47 mouse cellular contexts compared by ENCODE assay signal in the genomic region with DNA sequence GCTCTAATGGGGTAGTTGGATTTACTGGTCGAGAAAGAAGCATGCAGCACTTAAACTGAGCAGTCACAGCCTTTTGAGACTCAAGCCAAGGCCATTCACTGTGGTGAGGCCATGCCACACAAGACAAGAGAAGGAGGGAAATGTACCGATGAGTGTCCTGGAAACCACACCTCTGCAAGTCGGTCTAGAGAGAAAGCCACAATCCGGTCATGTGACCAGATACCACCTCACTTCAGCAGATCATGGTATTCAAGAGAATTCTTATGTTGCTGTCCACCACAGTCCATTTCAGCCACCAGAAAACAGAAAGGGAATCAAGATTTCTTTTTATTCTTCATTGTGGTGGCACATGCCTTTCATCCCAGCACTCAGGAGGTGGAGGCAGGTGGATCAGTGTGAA. TPM values are rescaled to one million over a fixed set of nuclear protein-coding genes. Genes with fewer than 3 reads are reported as not detected.
"Had no signal": no experiment of that assay in that cellular context is flagged by ENCODE, and none has a peak within 500 bp of the region (broad histone marks: within the 10 kb centered on the region; RNA-seq: fewer than 3 reads in every experiment).

No protein-coding gene starts in this region.

- H3K4me2 ChIP-seq: heart, embryonic 15.5 days; hindbrain, embryonic 12.5 days; hindbrain, embryonic 13.5 days; hindbrain, embryonic 14.5 days; hindbrain, embryonic 15.5 days; intestine, embryonic 15.5 days; kidney, embryonic 15.5 days had no signal

- DNase-seq: heart, postnatal 10 days; heart, postnatal 14 days; heart, postnatal 36 days; heart, postnatal 4 days; kidney, adult 11 months; kidney, adult 18-20 months; kidney, adult 2 months; kidney, adult 8-10 months; kidney, adult 9 months; kidney, postnatal 10 days; kidney, postnatal 14 days; kidney, postnatal 25 days; kidney, postnatal 36 days; kidney, postnatal 4 days; layer of hippocampus, adult 9-11 months; layer of hippocampus, postnatal 36 days had no signal

- H3K27me3 ChIP-seq: heart, embryonic 15.5 days; hindbrain, embryonic 12.5 days; hindbrain, embryonic 13.5 days; hindbrain, embryonic 15.5 days; intestine, embryonic 15.5 days; kidney, embryonic 15.5 days had no signal

- H3K36me3 ChIP-seq: heart, embryonic 15.5 days; hindbrain, embryonic 10.5 days; hindbrain, embryonic 12.5 days; hindbrain, embryonic 13.5 days; hindbrain, embryonic 15.5 days; intestine, embryonic 15.5 days; kidney, embryonic 15.5 days had no signal

- H3K9me3 ChIP-seq: heart, embryonic 15.5 days; hindbrain, embryonic 10.5 days; hindbrain, embryonic 12.5 days; hindbrain, embryonic 13.5 days; hindbrain, embryonic 15.5 days; intestine, embryonic 15.5 days; kidney, embryonic 15.5 days had no signal

- ATAC-seq: hindbrain, embryonic 16.5 days; hindbrain, postnatal 0 days; inflammation-experienced regulatory T-cells, adult 6 months; intestine, embryonic 15.5 days; intestine, embryonic 16.5 days; intestine, postnatal 0 days had no signal

- H3K9ac ChIP-seq: heart, embryonic 15.5 days; hindbrain, embryonic 12.5 days; hindbrain, embryonic 13.5 days; hindbrain, embryonic 14.5 days; hindbrain, embryonic 15.5 days; intestine, embryonic 15.5 days; kidney, embryonic 15.5 days had no signal

- H3K4me1 ChIP-seq: hindbrain, embryonic 12.5 days; hindbrain, embryonic 15.5 days had no signal

- H3K4me3 ChIP-seq: heart, embryonic 15.5 days; hindbrain, embryonic 10.5 days; hindbrain, embryonic 12.5 days; hindbrain, embryonic 13.5 days; hindbrain, embryonic 15.5 days; intestine, embryonic 15.5 days; kidney, embryonic 15.5 days; layer of hippocampus, adult 2 months; left cerebral cortex, adult 2 months had no signal

- H3K27ac ChIP-seq: heart, embryonic 15.5 days; hindbrain, embryonic 10.5 days; hindbrain, embryonic 12.5 days; hindbrain, embryonic 13.5 days; hindbrain, embryonic 14.5 days; hindbrain, embryonic 15.5 days; hindbrain, postnatal 0 days; intestine, embryonic 15.5 days; kidney, embryonic 15.5 days; kidney, postnatal 0 days; layer of hippocampus, adult 2 months; left cerebral cortex, adult 2 months had no signal

RNA-seq across cellular contexts. Expression of a gene that starts 4.4 kb away (rescaled TPM):
- total RNA-seq: layer of hippocampus, adult 18-20 months; layer of hippocampus, adult 2 months; layer of hippocampus, adult 8-10 months; layer of hippocampus, postnatal 10 days; layer of hippocampus, postnatal 14 days; layer of hippocampus, postnatal 25 days; layer of hippocampus, postnatal 36 days; left cerebral cortex, adult 18-20 months; left cerebral cortex, adult 8-10 months had no signal
- polyA plus RNA-seq: inflammation-experienced regulatory T-cells, adult 6 months had no signal

RNA-seq across cellular contexts. Expression of a gene that starts 15.6 kb away (rescaled TPM):
- total RNA-seq: heart, postnatal 10 days; heart, postnatal 4 days; layer of hippocampus, adult 8-10 months; layer of hippocampus, postnatal 25 days; left cerebral cortex, postnatal 10 days had no signal
- polyA plus RNA-seq: heart, embryonic 14.5 days; heart, embryonic 16.5 days; heart, postnatal 0 days; hindbrain, embryonic 12.5 days; hindbrain, embryonic 13.5 days; hindbrain, embryonic 14.5 days; hindbrain, embryonic 16.5 days; hindbrain, postnatal 0 days; inflammation-experienced regulatory T-cells, adult 6 months; intestine, embryonic 14.5 days; kidney, embryonic 14.5 days had no signal

RNA-seq across cellular contexts. Expression of a gene that starts 19.3 kb away (rescaled TPM):
- total RNA-seq: heart, postnatal 10 days; heart, postnatal 14 days; heart, postnatal 25 days; heart, postnatal 36 days; heart, postnatal 4 days; hematopoietic stem cell, adult 5-6 weeks; hindbrain, postnatal 0 days; layer of hippocampus, adult 18-20 months; layer of hippocampus, adult 2 months; layer of hippocampus, adult 8-10 months; layer of hippocampus, postnatal 10 days; layer of hippocampus, postnatal 14 days; layer of hippocampus, postnatal 25 days; layer of hippocampus, postnatal 36 days; left cerebral cortex, adult 18-20 months; left cerebral cortex, adult 2 months; left cerebral cortex, adult 8-10 months; left cerebral cortex, postnatal 10 days had no signal
